Mouse (Mus musculus) left cerebral cortex, postnatal 10 days (tissue): ENCODE measurements around the gene Cog3. TPM values are rescaled to one million over a fixed set of nuclear protein-coding genes. Genes with fewer than 3 reads are reported as not detected.
"Not testable (repeated sequence)": the region's sequence is repeated elsewhere in the genome, so short reads cannot be mapped to it uniquely, and the experiment has no call there.

Experiments
- DNase-seq, 2 experiments: peaks; one replicate each; pipeline ENCODE4 v3.0.0; 2021 to 2022; ENCODE audit warnings: low spot score in 2 of 2, mixed read lengths in 1 of 2; ENCODE audit errors: extremely low spot score in 1 of 2
- intact Hi-C: fragments of 180-260 bp; cut with DNase I; formaldehyde crosslinking; loops from one replicate; pipeline ENCODE4 v1.15.1; 2025
- total RNA-seq, 2 experiments: library from RNA; stranded (reverse); gene quantifications; 2 replicates each; pipeline ENCODE4 v1.2.3; 2021

Cog3 gene
- total RNA-seq, result 10 to 100 TPM; 23.2 to 23.4 TPM

GRCm38 (mm10) chr14:75753991-75754817, at the start of gene Cog3:
TSS of gene Cog3 (minus strand) at chr14:75754517.
- DNase-seq, result peak; percentile 95 to 97
- intact Hi-C loops, result no loop called here

- no peak for DNase-seq
- intact Hi-C loops, result no loop called here
Observed at GRCm38 (mm10) chr14:75797769-75798386, 43.6 kb upstream of the Cog3 start.

GRCm38 (mm10) chr14:75795918-75796317, 41.6 kb upstream of the Cog3 start:
- DNase-seq, result no peak
- intact Hi-C loops, result no loop called here

GRCm38 (mm10) chr14:75794726-75795125, 40.4 kb upstream of the Cog3 start:
- intact Hi-C loops, result loop anchor here (5.0 kb wide), 1 partner anchor 33 kb away; no protein-coding TSS in a partner anchor
- no peak for DNase-seq

GRCm38 (mm10) chr14:75794324-75794723, 40.0 kb upstream of the Cog3 start:
- intact Hi-C loops, result loop anchor here (5.0 kb wide), 1 partner anchor 33 kb away; no protein-coding TSS in a partner anchor
- DNase-seq, result no peak

GRCm38 (mm10) chr14:75793110-75793509, 38.8 kb upstream of the Cog3 start:
- no peak for DNase-seq

GRCm38 (mm10) chr14:75791372-75791771, 37.1 kb upstream of the Cog3 start:
- intact Hi-C loops, result loop anchor here (5.0 kb wide), 1 partner anchor 36 kb away; no protein-coding TSS in a partner anchor
- DNase-seq, result no peak

More at GRCm38 (mm10) chr14:75793110-75793509, 38.8 kb upstream of the Cog3 start:
- intact Hi-C loops, result loop anchor here (5.0 kb wide), 1 partner anchor 34 kb away; no protein-coding TSS in a partner anchor

- intact Hi-C loops, result loop anchor here (5.0 kb wide), 1 partner anchor 37 kb away; no protein-coding TSS in a partner anchor
- DNase-seq, result no peak
Observed at GRCm38 (mm10) chr14:75790411-75790996, 36.2 kb upstream of the Cog3 start.

- no peak for DNase-seq
- intact Hi-C loops, result no loop called here
Observed at GRCm38 (mm10) chr14:75789291-75789690, 35.0 kb upstream of the Cog3 start.

- DNase-seq, result no peak
- intact Hi-C loops, result no loop called here
Observed at GRCm38 (mm10) chr14:75787794-75788175, 33.5 kb upstream of the Cog3 start.

GRCm38 (mm10) chr14:75786868-75787793, 32.8 kb upstream of the Cog3 start, which contains the start of gene Slc25a30:
TSS of gene Slc25a30 (minus strand) at chr14:75787037.
- DNase-seq, result peak; percentile 95 to 99
- intact Hi-C loops, result no loop called here

- DNase-seq, result no peak
- intact Hi-C loops, result no loop called here
Observed at GRCm38 (mm10) chr14:75786424-75786867, 32.1 kb upstream of the Cog3 start.

- intact Hi-C loops, result no loop called here
- DNase-seq, result no peak
Observed at GRCm38 (mm10) chr14:75779913-75780312, 25.6 kb upstream of the Cog3 start.

- intact Hi-C loops, result no loop called here
- DNase-seq, result no peak
Observed at GRCm38 (mm10) chr14:75776637-75777036, 22.3 kb upstream of the Cog3 start.

- intact Hi-C loops, result no loop called here
- DNase-seq, result no peak
Observed at GRCm38 (mm10) chr14:75773431-75773830, 19.1 kb upstream of the Cog3 start.

GRCm38 (mm10) chr14:75772407-75772806, 18.1 kb upstream of the Cog3 start:
- DNase-seq, intact Hi-C loops: not testable (repeated sequence)

GRCm38 (mm10) chr14:75771101-75771501, 16.8 kb upstream of the Cog3 start:
- DNase-seq, result no peak
- intact Hi-C loops, result no loop called here

GRCm38 (mm10) chr14:75769334-75769733, 15.0 kb upstream of the Cog3 start:
- intact Hi-C loops, result no loop called here
- no peak for DNase-seq
